Mouse (Mus musculus): ENCODE data around the gene Anapc15-ps. TPM values are rescaled to one million over a fixed set of nuclear protein-coding genes. Genes with fewer than 3 reads are reported as not detected.

Anapc15-ps gene
- polyA plus RNA-seq, 1 experiment from 2014 or later: not detected

- no peaks in the 10 kb centered on the region for H3K9me3 ChIP-seq (ENCODE audit: control insufficient read depth, low read length)
- peaks cover 5 to 10% of the 10 kb centered on the region in 2 experiments for H3K4me1 ChIP-seq (ENCODE audit: control insufficient read depth in 2 of 2, insufficient read depth in 2 of 2, low read length in 2 of 2)
- no peak overlapping the region for H3K9ac ChIP-seq (ENCODE audit: low read length)
- H3K27ac ChIP-seq (replicated peaks in 1 of 2; ENCODE audit: control insufficient read depth in 1 of 2, insufficient read depth in 1 of 2, low read depth in 2 of 2, low read length in 2 of 2): no peak overlapping the region
- H3K36me3 ChIP-seq (ENCODE audit: control insufficient read depth, insufficient read depth, low read length): no peaks in the 10 kb centered on the region
- no peak for ATAC-seq (ENCODE audit: insufficient number of reproducible peaks, insufficient read depth, low FRiP score, low read depth)
- no peak overlapping the region for H3K4me3 ChIP-seq (ENCODE audit: control insufficient read depth in 1 of 2, insufficient read depth in 1 of 2, low read depth in 1 of 2, low read length in 2 of 2)
- WGBS: 92% methylated on average over 5 of the region's 5 CpGs
- H3K27me3 ChIP-seq (ENCODE audit: control insufficient read depth, insufficient read depth, low read length): no peaks in the 10 kb centered on the region
- no peak overlapping the region for H3K4me2 ChIP-seq (ENCODE audit: low read length)
These were observed 30.5 kb upstream of the Anapc15-ps start for GRCm38 (mm10) chr10:95703730-95704129.

DNA sequence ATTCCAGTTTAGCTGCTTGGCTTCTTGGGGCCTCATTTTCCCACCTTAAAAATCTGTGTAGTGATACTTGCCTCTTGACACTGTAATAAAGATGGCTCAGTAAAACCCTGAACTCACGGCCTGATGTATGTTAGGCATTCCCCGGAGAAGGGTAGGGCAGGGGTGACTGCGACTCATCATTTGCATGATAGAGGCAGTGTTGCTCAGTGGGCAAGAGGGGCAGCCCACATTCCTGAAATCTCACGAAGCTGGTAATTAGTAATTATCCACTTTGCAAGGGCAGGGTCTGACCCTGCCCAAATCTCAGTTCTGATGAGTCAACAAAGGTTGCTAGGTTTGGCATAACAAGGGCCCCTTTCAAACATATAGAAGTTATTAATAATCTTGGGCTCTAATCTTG is 27.2 kb upstream of the Anapc15-ps start:
- Histone ChIP-seq H3K4me1 (ENCODE audit: control insufficient read depth in 2 of 2, insufficient read depth in 2 of 2, low read length in 2 of 2) (peaks cover 3 to 8% of the 10 kb centered on the region in 2 experiments; a peak in 3 of 4 replicates), H3K9ac (ENCODE audit: low read length) (no peak overlapping the region), H3K9me3 (ENCODE audit: control insufficient read depth, low read length) (no peaks in the 10 kb centered on the region), H3K4me3 (ENCODE audit: control insufficient read depth in 1 of 2, insufficient read depth in 1 of 2, low read depth in 1 of 2, low read length in 2 of 2) (no peak overlapping the region), H3K36me3 (ENCODE audit: control insufficient read depth, insufficient read depth, low read length) (no peaks in the 10 kb centered on the region), H3K4me2 (ENCODE audit: low read length) (no peak overlapping the region), H3K27me3 (ENCODE audit: control insufficient read depth, insufficient read depth, low read length) (no peaks in the 10 kb centered on the region), H3K27ac (replicated peaks in 1 of 2; ENCODE audit: control insufficient read depth in 1 of 2, insufficient read depth in 1 of 2, low read depth in 2 of 2, low read length in 2 of 2) (no peak overlapping the region)
- WGBS: 73% methylated on average over 4 of the region's 4 CpGs
- ATAC-seq (ENCODE audit: insufficient number of reproducible peaks, insufficient read depth, low FRiP score, low read depth): no peak

DNA sequence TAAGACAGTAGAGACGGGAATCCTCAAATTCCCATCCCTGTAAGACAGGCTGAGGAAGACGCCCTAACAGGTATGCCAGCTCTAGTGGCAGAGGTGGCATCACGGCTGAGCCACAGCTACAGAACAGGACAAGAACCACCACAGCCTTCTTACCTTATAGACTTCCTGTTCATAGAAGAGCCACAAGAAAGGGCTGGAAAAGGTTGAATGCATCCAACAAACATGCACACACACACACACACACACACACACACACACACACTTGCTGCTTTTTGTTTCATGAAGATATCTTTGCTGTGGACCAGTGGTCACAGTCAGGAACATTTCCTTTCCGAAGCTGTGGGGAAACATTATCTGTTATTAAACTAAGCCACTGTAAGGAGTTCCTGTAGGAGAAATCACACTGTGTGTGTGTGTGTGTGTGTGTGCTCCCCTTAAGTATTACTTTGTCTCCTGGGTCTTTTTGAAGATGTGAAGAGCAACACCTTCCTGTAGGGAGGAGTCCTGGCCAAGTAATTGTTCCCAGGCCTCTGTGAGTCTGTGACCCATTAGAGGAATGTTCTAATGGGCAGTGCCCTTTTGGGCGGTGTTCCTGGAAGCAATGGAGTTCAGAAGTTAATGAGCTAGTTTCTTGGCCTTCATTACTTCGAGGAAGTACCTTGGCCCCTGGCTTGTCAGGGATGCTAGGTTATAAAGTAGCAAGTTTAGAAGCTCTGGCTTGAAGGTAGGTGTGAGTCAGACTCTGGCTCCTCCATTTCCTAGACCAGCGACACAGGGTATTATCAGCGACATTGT is 25.9 kb upstream of the Anapc15-ps start:
- no peak overlapping the region for H3K9ac ChIP-seq (ENCODE audit: low read length)
- H3K36me3 ChIP-seq (ENCODE audit: control insufficient read depth, insufficient read depth, low read length): no peaks in the 10 kb centered on the region
- no peaks in the 10 kb centered on the region for H3K9me3 ChIP-seq (ENCODE audit: control insufficient read depth, low read length)
- H3K27ac ChIP-seq (replicated peaks in 1 of 2; ENCODE audit: control insufficient read depth in 1 of 2, insufficient read depth in 1 of 2, low read depth in 2 of 2, low read length in 2 of 2): no peak overlapping the region
- peaks cover 3 to 8% of the 10 kb centered on the region in 2 experiments; a peak in 3 of 4 replicates for H3K4me1 ChIP-seq (ENCODE audit: control insufficient read depth in 2 of 2, insufficient read depth in 2 of 2, low read length in 2 of 2)
- H3K4me2 ChIP-seq (ENCODE audit: low read length): no peak overlapping the region
- no peaks in the 10 kb centered on the region for H3K27me3 ChIP-seq (ENCODE audit: control insufficient read depth, insufficient read depth, low read length)
- 80% methylated on average over 8 of the region's 8 CpGs for WGBS
- ATAC-seq (ENCODE audit: insufficient number of reproducible peaks, insufficient read depth, low FRiP score, low read depth): no peak
- H3K4me3 ChIP-seq (ENCODE audit: control insufficient read depth in 1 of 2, insufficient read depth in 1 of 2, low read depth in 1 of 2, low read length in 2 of 2): no peak overlapping the region

GRCm38 (mm10) chr10:95696253-95696641 is 23.0 kb upstream of the Anapc15-ps start:
- WGBS: 15% methylated on average over 3 of the region's 3 CpGs
- Histone ChIP-seq H3K27me3 (ENCODE audit: control insufficient read depth, insufficient read depth, low read length) (no peaks in the 10 kb centered on the region), H3K9ac (ENCODE audit: low read length) (no peak overlapping the region), H3K4me2 (ENCODE audit: low read length) (no peak overlapping the region), H3K9me3 (ENCODE audit: control insufficient read depth, low read length) (no peaks in the 10 kb centered on the region), H3K4me1 (ENCODE audit: control insufficient read depth in 2 of 2, insufficient read depth in 2 of 2, low read length in 2 of 2) (peaks cover 3 to 8% of the 10 kb centered on the region in 2 experiments; a peak in 3 of 4 replicates), H3K27ac (replicated peaks in 1 of 2; ENCODE audit: control insufficient read depth in 1 of 2, insufficient read depth in 1 of 2, low read depth in 2 of 2, low read length in 2 of 2) (0 out of 4 replicates have a peak overlapping the region, but pooled peaks have one; percentile 14 to 16), H3K36me3 (ENCODE audit: control insufficient read depth, insufficient read depth, low read length) (no peaks in the 10 kb centered on the region), H3K4me3 (ENCODE audit: control insufficient read depth in 1 of 2, insufficient read depth in 1 of 2, low read depth in 1 of 2, low read length in 2 of 2) (no peak overlapping the region)
- ATAC-seq (ENCODE audit: insufficient number of reproducible peaks, insufficient read depth, low FRiP score, low read depth): no peak

DNA sequence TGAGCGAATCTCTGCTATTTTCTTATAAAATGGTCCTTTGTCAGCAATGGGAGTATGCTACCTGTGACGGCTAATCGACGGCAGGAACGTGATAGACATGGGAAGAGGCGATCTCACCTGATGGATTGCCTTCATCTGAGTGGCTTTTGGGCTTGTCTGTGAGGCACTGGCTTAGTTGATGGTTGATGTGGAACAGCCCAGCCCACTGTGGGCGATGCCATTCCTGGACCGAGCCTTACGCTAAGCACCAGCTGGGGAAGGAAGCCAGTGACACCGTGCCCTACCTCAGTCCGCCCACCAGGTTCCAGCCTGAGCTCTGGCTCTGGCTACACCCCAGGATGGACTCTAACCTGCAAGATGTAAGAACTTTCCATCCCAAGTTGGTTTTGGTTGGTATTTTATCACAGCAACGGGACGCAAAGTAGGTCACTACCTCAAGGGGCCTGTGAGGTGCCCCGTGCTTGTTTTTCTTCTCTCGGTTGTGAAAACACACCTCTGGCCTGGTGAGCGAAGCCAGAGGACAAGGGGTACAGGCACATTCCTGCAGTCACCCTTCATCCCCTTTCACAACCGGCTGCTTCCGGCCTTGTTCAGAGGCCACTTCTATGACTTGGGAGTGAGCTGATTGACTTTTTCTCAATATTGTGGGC is 22.5 kb upstream of the Anapc15-ps start:
- Histone ChIP-seq H3K36me3 (ENCODE audit: control insufficient read depth, insufficient read depth, low read length) (no peaks in the 10 kb centered on the region), H3K4me2 (ENCODE audit: low read length) (no peak overlapping the region), H3K27me3 (ENCODE audit: control insufficient read depth, insufficient read depth, low read length) (no peaks in the 10 kb centered on the region), H3K9me3 (ENCODE audit: control insufficient read depth, low read length) (no peaks in the 10 kb centered on the region), H3K9ac (ENCODE audit: low read length) (no peak overlapping the region), H3K4me3 (ENCODE audit: control insufficient read depth in 1 of 2, insufficient read depth in 1 of 2, low read depth in 1 of 2, low read length in 2 of 2) (no peak overlapping the region), H3K4me1 (ENCODE audit: control insufficient read depth in 2 of 2, insufficient read depth in 2 of 2, low read length in 2 of 2) (peaks cover 3 to 8% of the 10 kb centered on the region in 2 experiments; a peak in 3 of 4 replicates), H3K27ac (replicated peaks in 1 of 2; ENCODE audit: control insufficient read depth in 1 of 2, insufficient read depth in 1 of 2, low read depth in 2 of 2, low read length in 2 of 2) (0 out of 4 replicates have a peak overlapping the region, but pooled peaks have one; percentile 14 to 16)
- no peak for ATAC-seq (ENCODE audit: insufficient number of reproducible peaks, insufficient read depth, low FRiP score, low read depth)
- WGBS: 75% methylated on average over 18 of the region's 18 CpGs

DNA sequence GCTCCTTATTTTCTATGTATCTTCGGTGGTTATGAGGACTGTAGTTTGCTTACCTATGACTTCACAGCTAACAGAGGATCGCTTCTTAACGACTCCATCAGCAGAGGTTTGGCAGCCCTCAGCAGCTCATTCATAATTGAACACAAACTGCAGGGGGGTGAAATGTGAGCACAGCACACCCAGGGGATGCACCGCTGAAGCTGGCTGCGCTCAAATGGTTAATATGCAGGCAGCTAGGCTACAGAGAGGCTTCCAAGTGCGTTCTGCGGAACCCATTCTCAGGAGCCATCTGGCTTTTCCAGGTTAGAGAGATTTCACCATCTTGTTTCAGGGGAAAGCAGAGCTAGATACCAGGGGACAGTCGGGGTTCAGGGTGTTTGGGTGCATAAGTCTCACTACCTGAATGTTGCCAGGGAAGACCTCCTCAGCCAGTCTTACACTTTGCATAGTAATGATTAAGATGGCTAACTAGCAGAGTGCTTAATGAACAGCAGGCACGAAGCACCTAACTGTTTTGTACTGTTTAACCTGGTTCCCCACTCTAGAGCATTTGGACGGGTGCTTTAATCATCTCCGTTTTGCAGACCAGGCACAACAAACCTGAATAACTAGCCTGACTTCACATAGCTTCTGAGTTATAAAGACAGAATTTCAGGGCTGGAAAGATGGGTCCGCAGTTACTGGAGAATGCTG is 21.5 kb upstream of the Anapc15-ps start:
- no peaks in the 10 kb centered on the region for H3K9me3 ChIP-seq (ENCODE audit: control insufficient read depth, low read length)
- no peaks in the 10 kb centered on the region for H3K27me3 ChIP-seq (ENCODE audit: control insufficient read depth, insufficient read depth, low read length)
- no peaks in the 10 kb centered on the region for H3K36me3 ChIP-seq (ENCODE audit: control insufficient read depth, insufficient read depth, low read length)
- H3K4me2 ChIP-seq (ENCODE audit: low read length): no peak overlapping the region
- 77% methylated on average over 12 of the region's 12 CpGs for WGBS
- no peak overlapping the region for H3K4me3 ChIP-seq (ENCODE audit: control insufficient read depth in 1 of 2, insufficient read depth in 1 of 2, low read depth in 1 of 2, low read length in 2 of 2)
- H3K4me1 ChIP-seq (ENCODE audit: control insufficient read depth in 2 of 2, insufficient read depth in 2 of 2, low read length in 2 of 2): peaks cover 3 to 8% of the 10 kb centered on the region in 2 experiments; a peak in 3 of 4 replicates
- no peak overlapping the region for H3K9ac ChIP-seq (ENCODE audit: low read length)
- no peak for ATAC-seq (ENCODE audit: insufficient number of reproducible peaks, insufficient read depth, low FRiP score, low read depth)
- no peak overlapping the region for H3K27ac ChIP-seq (replicated peaks in 1 of 2; ENCODE audit: control insufficient read depth in 1 of 2, insufficient read depth in 1 of 2, low read depth in 2 of 2, low read length in 2 of 2)

DNA sequence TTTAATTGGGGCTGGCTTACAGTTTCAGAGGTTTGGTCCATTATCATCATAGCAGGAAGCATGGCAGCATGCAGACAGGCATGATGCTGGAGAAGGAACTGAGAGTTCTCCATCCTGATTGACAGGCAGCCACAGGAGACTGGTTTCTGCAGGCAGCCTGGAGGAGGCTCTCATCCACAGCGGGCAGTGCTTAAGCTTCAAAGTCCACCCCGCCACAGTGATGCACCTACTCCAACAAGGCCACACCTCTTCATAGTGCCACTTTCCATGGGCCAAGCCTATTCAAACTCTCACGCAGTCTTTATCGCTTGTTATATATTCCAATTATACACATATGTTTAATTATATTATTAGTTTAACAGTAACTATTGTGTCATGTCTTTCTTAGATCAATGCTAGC is 18.1 kb upstream of the Anapc15-ps start:
- ATAC-seq (ENCODE audit: insufficient number of reproducible peaks, insufficient read depth, low FRiP score, low read depth): no peak
- 94% methylated on average over 4 of the region's 4 CpGs for WGBS
- Histone ChIP-seq H3K4me3 (ENCODE audit: control insufficient read depth in 1 of 2, insufficient read depth in 1 of 2, low read depth in 1 of 2, low read length in 2 of 2) (no peak overlapping the region), H3K9me3 (ENCODE audit: control insufficient read depth, low read length) (no peaks in the 10 kb centered on the region), H3K9ac (ENCODE audit: low read length) (no peak overlapping the region), H3K27me3 (ENCODE audit: control insufficient read depth, insufficient read depth, low read length) (no peaks in the 10 kb centered on the region), H3K4me2 (ENCODE audit: low read length) (no peak overlapping the region), H3K36me3 (ENCODE audit: control insufficient read depth, insufficient read depth, low read length) (no peaks in the 10 kb centered on the region), H3K4me1 (ENCODE audit: control insufficient read depth in 2 of 2, insufficient read depth in 2 of 2, low read length in 2 of 2) (peaks cover 6 to 14% of the 10 kb centered on the region in 2 experiments), H3K27ac (replicated peaks in 1 of 2; ENCODE audit: control insufficient read depth in 1 of 2, insufficient read depth in 1 of 2, low read depth in 2 of 2, low read length in 2 of 2) (no peak overlapping the region)

All from heart, embryonic 14.5 days (tissue).